Mouse (Mus musculus) adrenal gland, adult 2 months (tissue): ENCODE data around the gene Jpt2. TPM values are rescaled to one million over a fixed set of nuclear protein-coding genes. Genes with fewer than 3 reads are reported as not detected.

Experiments
- DNase-seq: peaks from one replicate; pipeline ENCODE4 v3.0.0; 2021
- polyA plus RNA-seq: library from polyadenylated mRNA; depleted of rRNA; stranded (reverse); fragments of >200 nt; gene quantifications from 2 replicates; pipeline ENCODE4 v1.2.3, GENCODE M21; 2012
- total RNA-seq, 2 experiments: library from RNA; stranded (reverse); gene quantifications; 2 replicates each; pipeline ENCODE4 v1.2.3; 2021

Gene Jpt2
- total and polyA plus RNA-seq, 3 experiments: 4.6 to 39.1 (median 26.7) TPM

GRCm38 (mm10) chr17:24907591-24907990 lies 52.9 kb downstream of the Jpt2 start:
- DNase-seq: peak; percentile 92

- no peak for DNase-seq
Observed at GRCm38 (mm10) chr17:24903767-24904166, 56.7 kb downstream of the Jpt2 start.

DNA sequence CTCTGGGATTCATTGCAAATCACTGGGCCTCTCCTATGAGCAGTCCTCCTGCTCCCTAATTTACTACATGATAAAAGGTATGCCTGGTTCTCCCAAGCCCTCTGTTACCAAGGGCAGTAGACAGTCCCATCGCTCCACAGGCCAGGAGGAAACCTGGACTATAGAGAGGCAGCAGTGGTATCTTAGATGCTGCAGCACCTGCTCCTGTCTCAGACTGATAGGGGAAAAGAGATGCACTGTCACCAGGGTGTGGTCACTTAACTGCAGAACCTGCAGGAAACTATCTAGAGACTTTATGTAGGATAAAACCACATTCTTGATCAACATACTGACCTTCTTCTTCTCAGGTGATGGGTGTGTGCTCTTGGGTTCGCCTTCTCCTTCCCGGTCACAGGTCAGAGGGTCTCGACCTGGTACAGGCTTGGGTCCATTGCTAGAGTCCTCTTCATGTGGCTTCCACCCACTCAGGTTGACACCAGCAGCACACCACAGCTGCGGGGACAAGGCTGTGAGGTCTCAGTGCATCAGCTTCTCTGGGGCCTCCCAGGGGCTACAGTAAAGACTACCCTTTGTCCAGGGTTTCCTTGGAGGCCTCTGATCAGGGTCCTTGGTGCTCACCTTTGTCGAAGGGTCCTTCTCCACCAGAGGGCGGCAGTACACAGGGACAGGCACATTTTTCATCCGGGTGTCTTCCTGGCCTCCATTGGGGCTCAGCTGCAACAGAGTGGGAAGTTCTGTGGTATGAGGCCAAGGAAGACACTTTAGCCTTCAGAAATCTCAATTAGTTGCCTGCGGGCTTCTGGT lies 57.6 kb downstream of the Jpt2 start:
- no peak for DNase-seq

DNA sequence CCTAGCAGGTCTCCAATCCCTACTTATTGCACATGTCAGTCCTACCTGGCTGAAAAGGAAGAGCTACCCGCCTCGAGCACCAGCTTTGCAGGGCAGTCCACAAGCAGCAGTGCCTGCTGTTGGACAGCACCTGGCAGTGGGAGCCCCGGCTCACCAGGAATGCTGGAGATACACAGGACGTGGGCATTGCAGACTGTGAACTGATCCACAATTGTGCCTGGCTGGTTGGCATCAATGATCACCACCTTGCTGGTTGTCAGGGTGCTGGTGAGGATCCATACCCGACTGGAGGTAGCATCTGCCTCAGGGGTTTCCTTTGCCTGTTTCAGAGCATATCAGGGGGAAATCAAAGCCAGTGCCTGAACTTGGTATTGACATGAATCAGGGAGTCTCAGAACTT lies 58.4 kb downstream of the Jpt2 start:
- no peak for DNase-seq

DNA sequence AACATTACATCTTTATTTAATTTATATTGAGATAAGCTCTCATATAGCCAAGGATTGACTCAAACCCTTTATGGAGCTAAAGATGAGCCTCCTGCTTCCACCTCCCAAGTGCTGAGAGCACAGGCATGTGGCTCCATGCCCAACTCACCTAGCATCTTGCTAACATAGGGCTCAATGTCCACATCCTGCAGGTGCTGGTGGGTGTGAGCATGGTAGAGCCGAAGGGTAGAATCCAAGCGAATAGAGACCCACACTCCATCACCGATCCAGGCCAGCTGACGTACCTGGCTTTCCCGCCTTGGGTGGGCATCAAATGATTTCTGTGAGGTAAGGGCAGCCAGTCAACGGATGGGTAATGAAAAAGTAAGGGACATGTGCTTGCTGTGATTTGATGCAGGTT lies 60.5 kb downstream of the Jpt2 start:
- DNase-seq: no peak

- DNase-seq: no peak
Observed at GRCm38 (mm10) chr17:24899153-24899552, 61.3 kb downstream of the Jpt2 start.

DNA sequence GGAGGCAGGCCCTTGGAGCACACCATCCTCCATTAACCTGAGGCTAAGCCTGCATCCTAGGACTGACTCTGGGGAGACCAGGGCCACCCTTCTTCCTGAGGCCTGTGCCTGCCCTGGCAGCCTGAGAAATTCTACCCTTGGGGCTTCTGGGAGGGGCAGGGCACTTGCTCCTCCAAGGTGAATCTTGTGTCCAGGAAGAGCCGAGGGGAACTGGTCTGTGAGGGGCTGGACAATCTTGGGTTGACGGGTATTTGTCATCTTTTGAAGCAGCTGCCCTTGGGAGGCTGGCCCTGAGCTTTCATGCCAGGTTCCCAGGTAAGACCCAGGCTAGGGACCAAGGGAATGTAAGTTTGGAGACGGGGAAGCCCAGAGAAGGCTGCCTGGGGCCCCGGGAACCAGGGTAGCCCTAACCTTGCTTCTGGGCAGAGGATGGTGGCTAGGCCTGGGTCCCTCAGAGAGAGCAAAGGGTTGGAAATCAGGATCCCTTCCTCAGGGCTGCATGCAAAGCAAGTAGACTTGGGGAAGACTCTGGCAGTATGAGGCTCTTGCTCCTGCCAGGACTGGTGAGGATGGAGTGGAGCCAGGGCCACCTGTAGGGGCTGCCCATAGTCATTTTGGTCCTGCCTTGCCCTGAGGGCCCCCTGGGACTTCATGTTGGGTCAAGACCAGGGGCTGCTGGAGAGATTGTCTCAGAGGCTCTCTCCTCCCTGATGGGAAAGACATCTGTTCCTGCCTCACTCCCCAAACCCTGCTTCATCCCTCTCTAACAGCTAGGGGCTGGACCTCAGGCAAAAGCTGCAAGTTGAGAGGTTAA lies 62.2 kb downstream of the Jpt2 start:
- no peak for DNase-seq

DNA sequence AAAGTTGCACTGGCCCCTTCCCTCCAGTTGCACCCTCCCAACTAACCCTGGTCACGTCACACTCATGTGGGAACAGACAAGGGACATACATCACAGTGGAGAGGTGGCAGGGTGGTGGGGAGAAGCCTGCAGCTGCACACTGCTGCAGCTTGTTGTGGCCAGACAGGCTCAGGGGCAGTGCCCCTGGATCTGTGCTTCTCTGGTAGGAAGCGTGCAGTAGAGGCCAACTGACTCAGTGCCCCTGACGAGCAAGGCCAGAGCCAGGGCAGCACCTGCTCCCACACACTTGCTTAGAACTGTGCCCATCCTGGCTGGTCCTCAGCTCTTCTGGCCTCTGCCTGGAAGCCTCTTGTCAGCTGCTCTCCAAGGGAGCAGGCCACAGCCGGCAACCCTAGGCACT lies 62.9 kb downstream of the Jpt2 start:
- DNase-seq: peak; percentile 78

- no peak for DNase-seq
Observed at GRCm38 (mm10) chr17:24896993-24897269, 63.6 kb downstream of the Jpt2 start.

DNA sequence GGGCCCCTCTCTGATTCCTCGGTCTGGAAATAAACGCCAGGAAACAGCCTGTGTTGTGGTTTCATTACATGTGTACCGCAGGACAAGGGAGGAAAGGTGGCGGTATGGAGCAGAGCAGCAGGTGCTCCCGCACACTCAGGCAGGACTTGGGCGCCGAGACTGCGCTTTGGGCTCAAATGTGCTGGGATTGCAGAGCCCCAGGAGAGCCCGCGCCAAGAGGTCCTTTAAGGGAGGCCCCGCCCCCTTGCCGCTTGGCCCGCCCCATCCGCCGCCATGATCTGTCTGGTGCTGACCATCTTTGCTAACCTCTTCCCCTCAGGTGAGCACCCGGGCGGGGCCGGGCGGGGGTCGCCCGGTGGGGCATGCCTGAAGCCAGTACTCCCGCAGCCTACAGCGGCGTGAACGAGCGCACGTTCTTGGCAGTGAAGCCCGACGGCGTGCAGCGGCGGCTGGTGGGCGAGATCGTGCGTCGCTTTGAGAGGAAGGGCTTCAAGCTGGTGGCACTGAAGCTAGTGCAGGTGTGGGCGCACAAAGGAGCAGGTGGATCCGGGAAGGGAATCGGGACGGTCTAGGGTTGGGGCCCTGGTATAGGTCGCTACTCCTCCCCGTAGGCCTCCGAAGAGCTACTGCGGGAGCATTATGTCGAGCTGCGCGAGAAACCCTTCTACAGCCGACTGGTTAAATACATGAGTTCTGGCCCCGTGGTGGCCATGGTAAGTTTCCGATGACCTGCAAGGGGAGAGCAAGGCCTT lies 64.1 kb downstream of the Jpt2 start, which contains the start of gene Nme3:
TSS of gene Nme3 (plus strand) at position 260 of the 752 bp plus-strand sequence.
- DNase-seq: peak; percentile 92

- peak; percentile 88 for DNase-seq
Observed at GRCm38 (mm10) chr17:24895571-24896240, 64.8 kb downstream of the Jpt2 start.

- peak; percentile 89 for DNase-seq
Observed at GRCm38 (mm10) chr17:24894995-24895547, 65.4 kb downstream of the Jpt2 start, which contains the start of the genes Eme2 and Mrps34. Gene Eme2, minus strand, starts transcription at chr17:24895087. Gene Mrps34, plus strand, starts transcription at chr17:24895116.

DNA sequence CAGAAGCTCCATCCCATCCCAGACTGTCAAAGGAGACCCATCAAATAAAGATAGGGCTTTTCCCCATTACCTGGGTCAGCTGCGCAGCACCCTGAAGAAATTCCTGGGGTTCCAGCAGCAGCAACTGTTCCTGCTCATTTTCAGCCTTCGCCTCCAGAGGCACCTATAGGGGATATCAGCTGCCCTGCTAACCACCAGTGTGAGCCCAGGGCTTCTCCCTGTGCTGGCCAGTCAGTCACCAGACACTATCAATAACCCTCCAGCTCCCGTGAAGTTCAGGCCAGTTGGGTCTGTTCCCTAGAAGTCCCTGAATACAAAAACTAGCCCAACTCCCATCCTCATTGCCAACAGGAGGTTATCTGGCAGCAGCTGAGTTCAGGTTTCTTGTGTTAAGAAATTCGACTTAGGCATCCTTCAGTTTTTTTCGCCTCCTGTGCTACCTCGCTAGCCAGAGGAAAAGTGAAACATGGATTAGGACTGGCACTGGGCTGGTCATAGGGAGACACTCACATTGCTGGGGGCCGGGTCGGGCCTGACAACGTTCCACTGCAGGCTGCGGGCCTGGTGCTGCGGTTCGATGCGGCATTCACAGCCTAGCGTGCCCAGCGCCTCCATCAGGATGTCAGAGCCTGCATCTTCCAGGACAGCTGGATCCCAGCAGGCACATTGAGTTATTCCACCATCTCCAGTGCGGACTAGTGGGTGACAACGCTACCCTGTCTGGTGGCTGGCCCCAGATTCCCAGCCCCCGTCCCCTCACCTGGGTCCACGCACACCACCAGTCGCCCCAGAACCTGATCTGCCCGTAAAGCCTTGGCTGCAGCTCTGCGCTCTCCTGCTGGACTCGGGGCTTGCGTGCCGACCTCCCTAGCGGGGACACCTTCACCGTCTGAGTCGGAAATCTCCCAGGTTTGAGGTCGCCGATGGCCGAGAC lies 66.2 kb downstream of the Jpt2 start:
- peak; percentile 59 for DNase-seq

DNA sequence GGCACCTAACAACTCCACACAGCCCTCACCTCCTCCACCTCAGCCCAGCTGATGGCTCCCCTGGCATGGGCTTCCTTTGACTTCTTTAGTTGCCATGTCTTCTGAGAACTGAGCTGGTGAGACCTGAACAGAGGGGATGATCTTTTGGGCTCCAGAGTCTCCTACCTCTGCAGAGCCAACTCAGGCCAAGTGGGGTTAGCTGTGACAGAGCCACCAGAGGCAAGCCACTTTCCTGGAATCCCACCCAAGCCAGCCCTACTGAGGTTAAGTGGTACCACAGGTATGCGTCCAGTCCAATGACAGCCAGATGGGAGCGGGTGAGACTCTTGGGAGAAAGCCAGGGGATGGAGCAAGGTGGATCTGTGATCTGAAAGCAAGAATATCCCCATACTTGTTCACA lies 67.2 kb downstream of the Jpt2 start:
- DNase-seq: no peak

GRCm38 (mm10) chr17:24892785-24893184 lies 67.7 kb downstream of the Jpt2 start:
- DNase-seq: peak; percentile 6

DNA sequence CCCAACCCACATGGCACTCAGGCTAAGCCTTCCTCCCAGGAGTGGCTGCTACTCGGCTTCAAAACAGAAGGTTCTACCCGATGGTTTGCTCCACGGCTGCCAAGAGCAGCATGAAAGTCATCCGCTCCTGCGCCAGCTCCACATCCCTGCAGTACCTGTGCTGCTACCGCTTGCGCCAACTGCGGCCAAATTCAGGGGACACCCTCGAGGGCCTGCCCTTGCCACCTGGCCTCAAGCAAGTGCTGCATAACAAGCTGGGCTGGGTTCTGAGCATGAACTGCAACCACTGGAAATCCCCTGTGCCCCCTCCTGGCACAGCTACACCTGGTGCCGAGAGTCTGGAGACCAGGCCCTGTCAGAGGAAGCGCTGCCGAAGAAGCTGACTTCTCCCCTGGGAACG lies 69.2 kb downstream of the Jpt2 start:
- DNase-seq: peak; percentile 29

GRCm38 (mm10) chr17:24890151-24891092 lies 70.1 kb downstream of the Jpt2 start:
- peak; percentile 29 for DNase-seq

DNA sequence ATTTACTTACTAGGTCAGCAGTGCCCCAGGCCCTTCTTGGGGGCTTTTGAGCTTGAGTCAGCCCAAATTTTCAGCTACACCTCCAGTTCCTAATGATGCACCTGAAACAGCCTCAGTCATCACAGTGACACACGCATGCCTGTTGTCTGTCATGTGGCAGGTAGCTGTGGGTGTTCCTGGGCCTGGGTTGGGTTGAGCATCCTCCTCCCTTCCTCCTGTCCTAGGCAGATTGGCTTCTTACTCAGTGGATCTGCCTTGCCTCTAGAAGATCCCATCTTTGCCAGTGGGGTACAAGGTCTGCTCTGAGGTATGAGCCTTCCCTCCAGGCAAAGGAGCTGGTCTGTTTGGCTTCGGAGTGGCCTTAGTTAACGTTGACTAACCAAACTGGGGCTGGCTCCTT lies 71.6 kb downstream of the Jpt2 start:
- DNase-seq: no peak
